Mouse (Mus musculus): ENCODE measurements around the gene Tmc3. TPM values are rescaled to one million over a fixed set of nuclear protein-coding genes. Genes with fewer than 3 reads are reported as not detected.
A peak's percentile ranks its signal among the peaks of the same experiment; 100 is the strongest.

The Tmc3 gene
- total and polyA plus RNA-seq, 3 experiments = not detected

DNA sequence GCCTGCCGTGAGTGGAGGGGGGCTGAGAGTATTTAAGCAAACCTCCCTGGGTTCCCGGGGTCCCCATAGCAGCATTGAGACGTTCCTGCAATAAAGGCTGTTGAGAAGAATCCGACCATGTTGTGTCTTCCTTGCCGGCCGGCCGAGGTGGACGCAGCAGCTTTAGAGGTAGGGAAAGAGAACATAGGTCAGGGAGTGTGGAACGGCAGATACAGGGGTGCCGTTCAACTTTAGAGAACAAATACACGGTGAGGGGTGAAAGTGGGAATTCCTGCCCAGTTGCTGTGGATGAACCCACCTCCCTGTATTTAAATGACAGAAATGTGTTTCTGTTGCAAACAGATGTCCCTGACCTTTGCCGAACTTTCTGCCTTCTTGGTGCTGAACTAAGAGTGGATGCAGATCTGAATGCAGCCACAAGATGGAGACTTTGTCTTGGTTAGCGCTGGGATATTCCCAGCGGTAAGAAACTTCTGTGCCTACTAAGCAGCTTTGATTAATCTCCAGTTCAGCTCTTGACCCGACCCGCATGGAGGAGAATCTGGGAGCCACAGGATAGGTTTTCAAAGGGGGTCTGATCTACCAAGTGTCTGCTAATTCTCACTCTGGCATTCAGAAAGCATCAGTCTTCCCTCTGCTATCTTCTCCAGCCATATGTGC, 16.8 kb upstream of the Tmc3 start:
- no peaks in the 10 kb centered on the region for H3K4me1 ChIP-seq (ENCODE audit: control insufficient read depth in 1 of 2, insufficient read depth in 2 of 2, low read length in 2 of 2)
- no peaks in the 10 kb centered on the region; a peak in 1 of 4 replicates for H3K36me3 ChIP-seq (ENCODE audit: control insufficient read depth in 1 of 2, insufficient read depth in 2 of 2, low read length in 2 of 2)
- H3K4me3 ChIP-seq (ENCODE audit: control insufficient read depth in 1 of 2, insufficient read depth in 1 of 2, low read depth in 2 of 2, low read length in 2 of 2) = no peak overlapping the region
- DNase-seq (ENCODE audit: low read depth, low spot score) = no peak
- H3K27me3 ChIP-seq (ENCODE audit: control insufficient read depth in 1 of 2, insufficient read depth in 2 of 2, low read length in 2 of 2) = no peaks in the 10 kb centered on the region
- no peak for TF ChIP-seq ELF1 (IDR thresholded peaks at IDR 0.05; ENCODE audit: low read depth, low read length)
- TF ChIP-seq NRF1 (IDR thresholded peaks at IDR 0.05; ENCODE audit: insufficient read depth, low read depth, low read length, poor library complexity, severe bottlenecking) = no peak
- no peak for TF ChIP-seq MYC (IDR thresholded peaks at IDR 0.05; ENCODE audit: low read depth, low read length)
- TF ChIP-seq SMC3 (IDR thresholded peaks at IDR 0.05; ENCODE audit: low read depth, low read length) = peak; percentile 28; the same call in 1 of the 2 replicates
- TF ChIP-seq MAFK (IDR thresholded peaks at IDR 0.05; ENCODE audit: borderline replicate concordance, low read depth, low read length) = no peak
- TF ChIP-seq ZC3H11A (IDR thresholded peaks at IDR 0.05; ENCODE audit: low read depth, low read length) = no peak
- peak in 1 of 3 experiments; percentile 32; a peak in 2 of 6 replicates for TF ChIP-seq CTCF (IDR thresholded peaks at IDR 0.05 in 2 of 3, conservative IDR thresholded peaks at IDR 0.05 in 1 of 3; ENCODE audit: control insufficient read depth in 1 of 3, insufficient read depth in 1 of 3, low read depth in 2 of 3, low read length in 3 of 3, poor library complexity in 1 of 3, severe bottlenecking in 1 of 3)
- no peak for TF ChIP-seq ETS1 (IDR thresholded peaks at IDR 0.05; ENCODE audit: low read depth, low read length)
- TF ChIP-seq CHD2 (IDR thresholded peaks at IDR 0.05; ENCODE audit: low read length) = no peak
- TF ChIP-seq RAD21 (IDR thresholded peaks at IDR 0.05; ENCODE audit: low read depth, low read length) = peak; percentile 23
- no peak for TF ChIP-seq HCFC1 (IDR thresholded peaks at IDR 0.05; ENCODE audit: low read depth, low read length)
- TF ChIP-seq POLR2AphosphoS2 (IDR thresholded peaks at IDR 0.05; ENCODE audit: low read length) = no peak
- no peak for TF ChIP-seq CHD1 (IDR thresholded peaks at IDR 0.05; ENCODE audit: low read depth, low read length)
- no peak for TF ChIP-seq EP300 (IDR thresholded peaks at IDR 0.05; ENCODE audit: low read depth in 1 of 2, low read length in 2 of 2)
- H3K9ac ChIP-seq (ENCODE audit: control insufficient read depth, low read depth, low read length, poor library complexity, severe bottlenecking) = no peak overlapping the region
- no peak overlapping the region for H3K27ac ChIP-seq (ENCODE audit: control insufficient read depth, low read depth, low read length)
- no peaks in the 10 kb centered on the region for H3K79me2 ChIP-seq (ENCODE audit: control insufficient read depth, insufficient read depth, low read length, poor library complexity)
- H3K9me3 ChIP-seq (replicated peaks; ENCODE audit: insufficient read depth, low read length) = no peaks in the 10 kb centered on the region

GRCm38 (mm10) chr7:83568815-83569214, 15.9 kb upstream of the Tmc3 start:
- DNase-seq (ENCODE audit: low read depth, low spot score) = no peak
- H3K79me2 ChIP-seq (ENCODE audit: control insufficient read depth, insufficient read depth, low read length, poor library complexity) = no peaks in the 10 kb centered on the region
- no peaks in the 10 kb centered on the region for H3K9me3 ChIP-seq (replicated peaks; ENCODE audit: insufficient read depth, low read length)
- H3K27ac ChIP-seq (ENCODE audit: control insufficient read depth, low read depth, low read length) = no peak overlapping the region
- H3K4me3 ChIP-seq (ENCODE audit: control insufficient read depth in 1 of 2, insufficient read depth in 1 of 2, low read depth in 2 of 2, low read length in 2 of 2) = no peak overlapping the region
- H3K27me3 ChIP-seq (ENCODE audit: control insufficient read depth in 1 of 2, insufficient read depth in 2 of 2, low read length in 2 of 2) = peaks cover 0 to under 1% of the 10 kb centered on the region in 2 experiments; a peak in 2 of 4 replicates
- no peaks in the 10 kb centered on the region for H3K4me1 ChIP-seq (ENCODE audit: control insufficient read depth in 1 of 2, insufficient read depth in 2 of 2, low read length in 2 of 2)
- H3K36me3 ChIP-seq (ENCODE audit: control insufficient read depth in 1 of 2, insufficient read depth in 2 of 2, low read length in 2 of 2) = no peaks in the 10 kb centered on the region; a peak in 1 of 4 replicates
- TF ChIP-seq E2F4 (IDR thresholded peaks at IDR 0.05; ENCODE audit: borderline replicate concordance, low read depth, low read length) (no peak), ZKSCAN1 (IDR thresholded peaks at IDR 0.05; ENCODE audit: low read depth, low read length) (no peak), ZNF384 (IDR thresholded peaks at IDR 0.05; ENCODE audit: low read depth, low read length) (no peak), MEF2A (IDR thresholded peaks at IDR 0.05; ENCODE audit: extremely low read depth, insufficient replicate concordance, low read depth, low read length, poor library complexity, severe bottlenecking) (no peak), NELFE (IDR thresholded peaks at IDR 0.05; ENCODE audit: low read depth, low read length) (no peak), KAT2A (conservative IDR thresholded peaks at IDR 0.05; ENCODE audit: low read depth, low read length) (no peak), JUND (IDR thresholded peaks at IDR 0.05; ENCODE audit: low read depth, low read length) (no peak), MAFK (IDR thresholded peaks at IDR 0.05; ENCODE audit: borderline replicate concordance, low read depth, low read length) (no peak), TCF12 (IDR thresholded peaks at IDR 0.05; ENCODE audit: low read depth, low read length) (no peak), MAZ (IDR thresholded peaks at IDR 0.05; ENCODE audit: low read depth, low read length) (no peak), ZC3H11A (IDR thresholded peaks at IDR 0.05; ENCODE audit: low read depth, low read length) (no peak)
- no peak overlapping the region for H3K9ac ChIP-seq (ENCODE audit: control insufficient read depth, low read depth, low read length, poor library complexity, severe bottlenecking)

Measured in MEL (cell line).